Mouse (Mus musculus) C2C12 (cell line): ENCODE measurements around the gene Rbm44. TPM values are rescaled to one million over a fixed set of nuclear protein-coding genes. Genes with fewer than 3 reads are reported as not detected.

ENCODE experiments used
- H3K27me3 ChIP-seq: one replicate; pipeline ENCODE4 v1.6.1; 2011; ENCODE audit not compliant: control insufficient read depth, insufficient read depth, insufficient read length
- H3K36me3 ChIP-seq: one replicate; pipeline ENCODE4 v1.6.1; 2011; ENCODE audit not compliant: control insufficient read depth, insufficient read depth
- H3K4me3 ChIP-seq: one replicate; pipeline ENCODE4 v1.5.1; 2011; ENCODE audit warnings: mild to moderate bottlenecking, control low read depth; ENCODE audit not compliant: poor library complexity, insufficient read depth, severe bottlenecking
- H3K79me2 ChIP-seq: one replicate; pipeline ENCODE4 v1.6.1; 2011; ENCODE audit not compliant: control insufficient read depth, insufficient read depth
- H3K79me3 ChIP-seq: one replicate; pipeline ENCODE4 v1.6.1; 2011; ENCODE audit warnings: low read depth, control low read depth
- H3ac ChIP-seq: one replicate; pipeline ENCODE3; 2011; ENCODE audit warnings: low read depth; ENCODE audit not compliant: control insufficient read depth, insufficient read length
- CEBPB ChIP-seq: IDR thresholded peaks from one replicate; pipeline ENCODE4 v1.6.1; 2011; ENCODE audit warnings: low read depth, mild to moderate bottlenecking, control low read depth, moderate library complexity
- CTCF ChIP-seq: IDR thresholded peaks from one replicate; pipeline ENCODE4 v1.5.1; 2011; ENCODE audit not compliant: control insufficient read depth, insufficient read depth, insufficient read length
- FOSL1 ChIP-seq: IDR thresholded peaks from one replicate; pipeline ENCODE4 v1.8.0; 2011; ENCODE audit warnings: mild to moderate bottlenecking, low read length; ENCODE audit not compliant: poor library complexity, insufficient read depth, severe bottlenecking
- MAX ChIP-seq: IDR thresholded peaks from one replicate; pipeline ENCODE4 v1.6.1; 2011; ENCODE audit warnings: mild to moderate bottlenecking, control low read depth
- MYOD1 ChIP-seq: IDR thresholded peaks from one replicate; pipeline ENCODE4 v1.6.1; 2011; ENCODE audit warnings: low read depth; ENCODE audit not compliant: control insufficient read depth, insufficient read length
- MYOG ChIP-seq: IDR thresholded peaks from one replicate; pipeline ENCODE4 v1.6.1; 2011; ENCODE audit not compliant: control insufficient read depth, insufficient read length; ENCODE audit errors: extremely low read depth
- USF1 ChIP-seq: IDR thresholded peaks from one replicate; pipeline ENCODE4 v1.6.1; 2011; ENCODE audit warnings: low read depth, mild to moderate bottlenecking, control low read depth, moderate library complexity
- polyA plus RNA-seq: library from polyadenylated mRNA; unstranded; fragments of >200 nt; fragmentation: generic; extraction: Trizol; gene quantifications from one replicate; pipeline ENCODE4 v1.2.1, GENCODE M21; 2012; ENCODE audit warnings: missing spikeins

Gene Rbm44
- polyA plus RNA-seq, 1 experiment = not detected

DNA sequence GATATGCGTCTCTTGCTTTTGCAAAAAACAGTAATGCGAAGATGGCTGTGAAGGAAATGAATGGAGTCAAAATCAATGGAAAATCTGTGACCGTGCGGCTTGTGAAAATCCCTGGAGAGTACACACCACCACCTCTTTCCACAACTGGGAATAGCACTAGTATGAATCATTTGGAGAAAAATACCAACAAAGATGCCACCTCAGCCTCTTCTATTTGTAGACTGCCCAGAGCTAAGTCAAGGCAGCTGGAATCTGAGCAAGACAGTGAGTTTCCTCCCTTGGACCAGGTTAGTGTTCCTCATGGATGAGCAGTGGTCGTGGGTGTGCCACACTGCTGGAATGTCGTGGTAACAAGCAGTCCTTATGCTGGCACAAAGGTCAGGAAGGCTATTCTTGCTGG, 21.9 kb downstream of the Rbm44 start:
- TF ChIP-seq MYOG = no peak
- TF ChIP-seq CEBPB = no peak
- TF ChIP-seq CTCF = no peak
- TF ChIP-seq USF1 = no peak
- no peak for TF ChIP-seq MYOD1
- TF ChIP-seq MAX = no peak
- TF ChIP-seq FOSL1 = no peak
- Histone ChIP-seq H3K36me3 (no peaks in the 10 kb centered on the region), H3K79me3 (no peaks in the 10 kb centered on the region), H3ac (no peak overlapping the region), H3K4me3 (no peak overlapping the region), H3K27me3 (no peaks in the 10 kb centered on the region), H3K79me2 (no peaks in the 10 kb centered on the region)

DNA sequence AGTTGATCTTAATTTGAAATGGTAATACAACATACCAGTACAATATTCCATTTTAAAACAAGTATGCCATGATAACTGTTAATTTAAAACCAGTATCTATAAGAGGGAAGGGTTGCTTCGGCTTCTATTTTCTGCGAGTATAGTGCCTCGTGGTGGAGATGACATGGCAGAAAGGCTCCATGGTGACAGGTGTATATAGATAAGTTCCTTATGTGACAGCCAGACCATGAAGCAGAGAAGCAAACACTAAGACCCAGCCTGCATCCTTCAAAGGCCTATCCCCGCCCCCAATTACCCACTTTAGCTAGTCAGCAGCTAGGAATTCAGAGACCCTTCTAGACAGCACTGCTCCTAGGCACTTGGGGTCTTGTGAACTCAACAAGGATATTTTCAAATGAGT, 24.3 kb downstream of the Rbm44 start:
- TF ChIP-seq CTCF = no peak
- no peak for TF ChIP-seq USF1
- no peak for TF ChIP-seq CEBPB
- TF ChIP-seq MAX = no peak
- TF ChIP-seq FOSL1 = no peak
- TF ChIP-seq MYOG = no peak
- no peak for TF ChIP-seq MYOD1
- no peaks in the 10 kb centered on the region for H3K36me3 ChIP-seq
- H3K79me2 ChIP-seq = no peaks in the 10 kb centered on the region
- H3K4me3 ChIP-seq = no peak overlapping the region
- no peaks in the 10 kb centered on the region for H3K27me3 ChIP-seq
- no peaks in the 10 kb centered on the region for H3K79me3 ChIP-seq
- no peak overlapping the region for H3ac ChIP-seq

- no peak overlapping the region for H3K4me3 ChIP-seq
- no peaks in the 10 kb centered on the region for H3K79me3 ChIP-seq
- H3K79me2 ChIP-seq = no peaks in the 10 kb centered on the region
- H3K36me3 ChIP-seq = no peaks in the 10 kb centered on the region
- TF ChIP-seq FOSL1 (no peak), MAX (no peak), CTCF (no peak), CEBPB (no peak), USF1 (no peak), MYOD1 (no peak), MYOG (no peak)
- no peaks in the 10 kb centered on the region for H3K27me3 ChIP-seq
- H3ac ChIP-seq = no peak overlapping the region
These were observed 29.9 kb downstream of the Rbm44 start for GRCm38 (mm10) chr1:91174796-91175195.

- no peak overlapping the region for H3ac ChIP-seq
- H3K27me3 ChIP-seq = no peaks in the 10 kb centered on the region
- H3K36me3 ChIP-seq = no peaks in the 10 kb centered on the region
- no peak overlapping the region for H3K4me3 ChIP-seq
- TF ChIP-seq USF1 (no peak), FOSL1 (no peak), MAX (no peak), MYOD1 (no peak), CTCF (no peak), CEBPB (no peak), MYOG (no peak)
- no peaks in the 10 kb centered on the region for H3K79me3 ChIP-seq
- H3K79me2 ChIP-seq = no peaks in the 10 kb centered on the region
These were observed 31.1 kb downstream of the Rbm44 start for GRCm38 (mm10) chr1:91176026-91176425.

DNA sequence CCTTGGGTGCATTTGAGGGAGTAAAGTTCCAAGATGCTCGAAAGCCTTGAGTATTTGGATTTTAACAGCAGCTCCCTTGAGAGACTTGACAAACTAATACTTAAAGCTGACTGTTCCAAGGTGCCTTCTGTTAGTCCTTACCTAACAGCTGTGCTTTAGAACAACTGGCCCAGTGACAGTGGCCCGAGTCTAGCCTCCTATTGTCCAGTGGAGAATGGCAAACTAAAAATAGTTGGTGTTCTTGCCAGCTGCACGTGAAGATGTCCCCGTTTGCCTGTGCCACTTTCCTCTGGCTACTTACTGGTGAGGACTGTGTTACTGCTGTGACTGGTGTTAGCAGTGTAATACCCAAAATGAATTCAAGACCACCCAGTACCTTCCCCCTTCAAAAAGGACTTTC, 32.0 kb downstream of the Rbm44 start:
- no peak overlapping the region for H3K4me3 ChIP-seq
- no peaks in the 10 kb centered on the region for H3K79me2 ChIP-seq
- TF ChIP-seq CEBPB = no peak
- TF ChIP-seq MYOG = no peak
- TF ChIP-seq MAX = no peak
- TF ChIP-seq USF1 = no peak
- no peak for TF ChIP-seq FOSL1
- TF ChIP-seq CTCF = no peak
- TF ChIP-seq MYOD1 = no peak
- H3K27me3 ChIP-seq = no peaks in the 10 kb centered on the region
- no peaks in the 10 kb centered on the region for H3K79me3 ChIP-seq
- H3K36me3 ChIP-seq = no peaks in the 10 kb centered on the region
- H3ac ChIP-seq = no peak overlapping the region

- H3K27me3 ChIP-seq = no peaks in the 10 kb centered on the region
- H3K79me3 ChIP-seq = no peaks in the 10 kb centered on the region
- H3K79me2 ChIP-seq = no peaks in the 10 kb centered on the region
- H3K36me3 ChIP-seq = no peaks in the 10 kb centered on the region
- H3ac ChIP-seq = no peak overlapping the region
- no peak overlapping the region for H3K4me3 ChIP-seq
- TF ChIP-seq USF1 (no peak), CTCF (peak; percentile 83), MYOG (no peak)
These were observed 34.2 kb downstream of the Rbm44 start for GRCm38 (mm10) chr1:91179086-91179485.
